Mouse (Mus musculus) thymus, adult 2 months (tissue): ENCODE data around the gene Spz1. TPM values are rescaled to one million over a fixed set of nuclear protein-coding genes. Genes with fewer than 3 reads are reported as not detected.

Experiments used
- DNase-seq: peaks from one replicate; pipeline ENCODE4 v3.0.0; 2021
- H3K27ac ChIP-seq: fragments of 200-500 bp; 2 replicates; pipeline ENCODE4 v1.5.1; 2012; ENCODE audit warnings: low read length, control low read depth; ENCODE audit not compliant: control insufficient read depth, insufficient read depth
- H3K27me3 ChIP-seq: fragments of 200-500 bp; 2 replicates; pipeline ENCODE4 v1.6.1; 2012; ENCODE audit warnings: mild to moderate bottlenecking, low read length, moderate library complexity, mixed read lengths; ENCODE audit not compliant: control insufficient read depth, insufficient read depth
- H3K36me3 ChIP-seq: fragments of 200-500 bp; 2 replicates; pipeline ENCODE4 v1.6.1; 2012; ENCODE audit warnings: mild to moderate bottlenecking, low read length, moderate library complexity; ENCODE audit not compliant: control insufficient read depth, insufficient read depth
- H3K4me1 ChIP-seq: fragments of 200-500 bp; replicated peaks from 2 replicates; pipeline ENCODE4 v1.6.1; 2012; ENCODE audit warnings: low read length; ENCODE audit not compliant: control insufficient read depth, insufficient read depth
- H3K4me3 ChIP-seq: fragments of 200-500 bp; 2 replicates; pipeline ENCODE4 v1.5.1; 2012; ENCODE audit warnings: mild to moderate bottlenecking, low read length, control low read depth, moderate library complexity; ENCODE audit not compliant: control insufficient read depth, insufficient read depth
- CTCF ChIP-seq: fragments of 200-500 bp; IDR thresholded peaks from 2 replicates; pipeline ENCODE4 v1.5.1; 2012; ENCODE audit warnings: mild to moderate bottlenecking, control low read depth, low read length, moderate library complexity, borderline replicate concordance; ENCODE audit not compliant: control insufficient read depth, poor library complexity, insufficient read depth; ENCODE audit errors: extremely low read depth
- POLR2A ChIP-seq: fragments of 200-500 bp; IDR thresholded peaks from 2 replicates; pipeline ENCODE4 v1.6.1; 2012; ENCODE audit warnings: mild to moderate bottlenecking, low read length, control low read depth, moderate library complexity; ENCODE audit not compliant: control insufficient read depth, poor library complexity, insufficient read depth; ENCODE audit errors: extremely low read depth
- WGBS: fragments of 180-500 bp; shearing (Covaris S2); methylation state at CpG from one replicate; pipeline ENCODE4 v1.1.7; 2018; 5-methylcytosine and 5-hydroxymethylcytosine counted together
- polyA plus RNA-seq: library from polyadenylated mRNA; depleted of rRNA; stranded (reverse); fragments of >200 nt; gene quantifications from 2 replicates; pipeline ENCODE4 v1.2.3, GENCODE M21; 2012; rRNA removed

The Spz1 gene
- 0.15 and 0.22 TPM in 2 replicates for polyA plus RNA-seq

GRCm38 (mm10) chr13:92576072-92576471 is at the start of gene Spz1:
TSS of gene Spz1 (minus strand) at chr13:92576172.
- H3K4me3 ChIP-seq, result no peak within 1 kb of the TSS
- TF ChIP-seq POLR2A (no peak), CTCF (no peak)
- H3K4me1 ChIP-seq, result no peaks in the 10 kb centered on the region
- DNase-seq, result no peak
- no peaks in the 10 kb centered on the region; the same call in 1 of the 2 replicates for H3K27me3 ChIP-seq
- H3K36me3 ChIP-seq, result no peaks in the 10 kb centered on the region
- H3K27ac ChIP-seq, result no peak within 1 kb of the TSS

DNA sequence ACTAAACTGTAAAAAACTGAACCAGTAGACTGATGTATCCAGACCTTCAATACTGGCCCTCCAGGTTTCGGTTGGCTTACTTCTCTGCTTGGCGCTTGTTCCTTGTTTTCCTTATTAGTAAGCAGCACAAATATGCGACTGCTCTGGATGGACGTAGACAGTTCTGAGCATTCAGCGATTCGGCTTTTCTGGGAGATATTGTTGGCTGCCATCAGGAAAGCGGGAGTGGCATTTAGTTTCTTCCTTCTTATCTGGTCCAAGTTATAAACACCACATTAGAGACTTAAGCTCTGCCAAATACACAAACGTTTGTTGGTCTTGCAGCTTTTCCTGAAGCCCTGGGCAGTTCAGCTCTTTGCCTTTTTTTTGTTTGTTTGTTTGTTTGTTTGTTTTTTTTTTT is 40.5 kb upstream of the Spz1 start:
- H3K27me3 ChIP-seq, result no peaks in the 10 kb centered on the region
- H3K4me3 ChIP-seq, result no peak overlapping the region
- H3K27ac ChIP-seq, result no peak overlapping the region
- 95% methylated on average over 8 of the region's 8 CpGs for WGBS
- H3K36me3 ChIP-seq, result no peaks in the 10 kb centered on the region
- H3K4me1 ChIP-seq, result peaks cover 15% of the 10 kb centered on the region
- TF ChIP-seq CTCF, result no peak
- no peak for TF ChIP-seq POLR2A
- no peak for DNase-seq

GRCm38 (mm10) chr13:92615201-92615600 is 39.2 kb upstream of the Spz1 start:
- H3K27ac ChIP-seq, result no peak overlapping the region; the same call in 1 of the 2 replicates
- 82% methylated on average over 5 of the region's 5 CpGs for WGBS
- H3K27me3 ChIP-seq, result no peaks in the 10 kb centered on the region
- TF ChIP-seq POLR2A (no peak), CTCF (no peak)
- H3K4me3 ChIP-seq, result no peak overlapping the region
- H3K4me1 ChIP-seq, result peaks cover 15% of the 10 kb centered on the region
- DNase-seq, result no peak
- no peaks in the 10 kb centered on the region for H3K36me3 ChIP-seq

DNA sequence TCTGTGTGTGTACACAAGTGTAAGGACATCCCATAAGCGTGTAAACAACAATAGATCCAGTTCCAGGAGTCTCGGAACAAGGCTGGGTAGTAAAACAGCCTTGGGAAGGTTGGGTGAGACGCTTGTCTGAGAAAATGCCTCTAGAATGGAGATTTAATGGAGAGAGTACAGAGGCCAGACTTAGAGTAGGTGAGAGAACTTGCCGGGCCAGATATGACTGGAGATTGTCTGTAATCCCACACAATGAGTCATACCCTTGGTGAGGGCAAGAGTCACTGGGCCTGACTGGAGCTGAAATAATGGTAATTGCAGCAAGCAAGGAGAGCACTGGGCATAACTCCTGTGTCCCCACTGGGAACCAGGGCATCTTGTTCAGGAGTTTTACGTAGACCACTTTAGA is 37.1 kb upstream of the Spz1 start:
- WGBS, result 97% methylated on average over 5 of the region's 5 CpGs
- Histone ChIP-seq H3K27me3 (no peaks in the 10 kb centered on the region), H3K4me3 (no peak overlapping the region), H3K27ac (no peak overlapping the region), H3K4me1 (peaks cover 19% of the 10 kb centered on the region), H3K36me3 (no peaks in the 10 kb centered on the region)
- TF ChIP-seq POLR2A (no peak), CTCF (no peak)
- no peak for DNase-seq

GRCm38 (mm10) chr13:92611917-92612316 is 35.9 kb upstream of the Spz1 start:
- Histone ChIP-seq H3K4me1 (peaks cover 19% of the 10 kb centered on the region), H3K4me3 (peak overlapping the region; percentile 93), H3K27me3 (no peaks in the 10 kb centered on the region), H3K36me3 (no peaks in the 10 kb centered on the region), H3K27ac (no peak overlapping the region)
- 33% methylated on average over 7 of the region's 7 CpGs for WGBS
- TF ChIP-seq CTCF, result no peak
- TF ChIP-seq POLR2A, result no peak
- DNase-seq, result no peak

- under 1% methylated on average over 43 of the region's 43 CpGs for WGBS
- no peaks in the 10 kb centered on the region for H3K27me3 ChIP-seq
- H3K36me3 ChIP-seq, result no peaks in the 10 kb centered on the region
- TF ChIP-seq CTCF (no peak), POLR2A (no peak)
- peak overlapping the region; percentile 25; the same call in 1 of the 2 replicates for H3K27ac ChIP-seq
- H3K4me1 ChIP-seq, result peaks cover 19% of the 10 kb centered on the region
- no peak for DNase-seq
- H3K4me3 ChIP-seq, result peak overlapping the region; percentile 93
Measured at GRCm38 (mm10) chr13:92611254-92611784, 35.3 kb upstream of the Spz1 start.

DNA sequence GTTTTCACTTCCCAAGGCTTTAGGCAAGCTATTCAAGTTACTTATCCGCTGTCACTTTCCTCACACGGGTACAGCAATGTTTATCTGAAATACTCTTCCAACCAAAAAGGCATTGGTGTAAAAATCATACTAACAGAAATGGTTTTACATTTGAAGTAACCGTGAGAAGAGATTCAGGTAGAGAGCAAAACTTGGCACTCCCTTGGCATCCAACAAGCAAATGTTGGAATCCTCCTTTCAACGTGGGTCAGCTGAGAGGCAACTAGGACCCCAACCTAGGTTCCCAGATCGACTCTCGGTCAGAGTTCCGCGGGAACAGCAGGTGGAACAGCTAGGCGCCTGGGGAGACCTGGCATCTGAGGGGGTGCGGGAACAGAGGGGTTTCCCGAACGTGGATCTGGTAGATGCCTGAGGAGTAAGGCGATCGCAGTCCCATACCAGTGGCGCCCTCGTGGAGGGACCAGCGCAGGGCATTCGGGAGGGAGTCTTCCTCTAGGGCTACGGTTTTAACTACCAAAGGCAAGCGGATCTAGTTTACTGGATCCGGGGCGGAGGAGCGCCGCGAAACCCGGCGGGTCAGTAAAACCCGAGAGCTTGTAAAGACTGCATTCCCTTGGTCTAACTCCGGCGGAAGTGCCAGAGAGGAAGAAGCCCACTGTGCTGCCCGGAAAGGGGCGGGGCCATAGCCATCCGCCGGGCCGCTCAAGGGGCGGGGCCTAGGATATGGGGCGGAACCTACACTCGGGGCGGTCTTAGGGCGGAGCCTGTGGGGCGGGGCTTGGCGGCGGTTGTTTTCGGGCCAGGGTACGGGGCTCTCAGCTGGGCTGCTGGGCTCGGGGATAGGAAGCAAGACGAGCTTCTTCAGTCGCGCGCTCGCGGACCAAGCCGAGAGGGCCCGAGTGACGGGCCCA is 34.6 kb upstream of the Spz1 start, which contains the start of gene Serinc5:
TSS of gene Serinc5 (plus strand) at position 781 of the 911 bp plus-strand sequence.
- H3K4me3 ChIP-seq, result peak within 1 kb of the TSS; percentile 93
- no peaks in the 10 kb centered on the region for H3K36me3 ChIP-seq
- TF ChIP-seq CTCF (no peak), POLR2A (peak; percentile 97)
- peak within 1 kb of the TSS; percentile 80 for H3K27ac ChIP-seq
- under 1% methylated on average over 55 of the region's 55 CpGs for WGBS
- DNase-seq, result peak; percentile 100
- no peaks in the 10 kb centered on the region for H3K27me3 ChIP-seq
- peaks cover 19% of the 10 kb centered on the region for H3K4me1 ChIP-seq
